Comparison of ENCODE assay signal across 15 mouse cellular contexts in genomic region chr16:55971735-55972615, GRCm38 (mm10). TPM values are rescaled to one million over a fixed set of nuclear protein-coding genes. Genes with fewer than 3 reads are reported as not detected.
DNase-seq lines count a peak whose midpoint lies in the region; ATAC-seq and TF ChIP-seq lines count a peak whose summit lies in the region.
"Had no signal": no experiment of that assay in that cellular context is flagged by ENCODE, and none has a peak within 500 bp of the region (broad histone marks: within the 10 kb centered on the region; RNA-seq: fewer than 3 reads in every experiment).

No protein-coding gene starts in this region.

- peaks cover 21% of the 10 kb centered on the region for H3K36me3 ChIP-seq in kidney, postnatal 0 days (ENCODE audit: insufficient read depth, low read length)
- peaks cover 35% of the 10 kb centered on the region for H3K36me3 ChIP-seq in liver, embryonic 16.5 days (ENCODE audit: control insufficient read depth, insufficient read depth)

- H3K4me3 ChIP-seq in kidney, postnatal 0 days (replicated peaks; ENCODE audit: low read depth, low read length), result no peak overlapping the region
- H3K4me3 ChIP-seq in liver, embryonic 16.5 days (ENCODE audit: low read depth, low read length), result no peak overlapping the region

- H3K27me3 ChIP-seq in kidney, postnatal 0 days (ENCODE audit: insufficient read depth, low read length), result no peaks in the 10 kb centered on the region
- no peaks in the 10 kb centered on the region for H3K27me3 ChIP-seq in liver, embryonic 16.5 days (ENCODE audit: control insufficient read depth, insufficient read depth, low read depth, low read length)
- H3K27me3 ChIP-seq: heart, embryonic 15.5 days had no signal

- H3K27ac ChIP-seq in kidney, postnatal 0 days, result no peak overlapping the region
- H3K27ac ChIP-seq in liver, embryonic 16.5 days (ENCODE audit: low read length), result peak overlapping the region; percentile 12; the same call in 1 of the 2 replicates

- H3K4me2 ChIP-seq in kidney, postnatal 0 days (ENCODE audit: low read length), result no peak overlapping the region
- no peak overlapping the region for H3K4me2 ChIP-seq in liver, embryonic 16.5 days (ENCODE audit: low read depth, low read length)

- H3K9ac ChIP-seq in kidney, postnatal 0 days (ENCODE audit: low read depth, low read length), result no peak overlapping the region
- no peak overlapping the region for H3K9ac ChIP-seq in liver, embryonic 16.5 days (ENCODE audit: low read depth, low read length)

- 0 out of 2 replicates have a peak, but pooled peaks cover 2% of the 10 kb centered on the region for H3K4me1 ChIP-seq in kidney, postnatal 0 days (replicated peaks; ENCODE audit: insufficient read depth, low read length)
- H3K4me1 ChIP-seq in liver, embryonic 16.5 days (ENCODE audit: control insufficient read depth, low read depth, low read length), result peaks cover 32% of the 10 kb centered on the region

- TF ChIP-seq CTCF in kidney, postnatal 0 days (IDR thresholded peaks at IDR 0.05; ENCODE audit: low read depth), result 0 out of 2 replicates have a peak, but pooled peaks have one; percentile 24

- no peaks in the 10 kb centered on the region for H3K9me3 ChIP-seq in kidney, postnatal 0 days (replicated peaks; ENCODE audit: low read length)
- H3K9me3 ChIP-seq in liver, embryonic 16.5 days (replicated peaks; ENCODE audit: control insufficient read depth, low read length), result no peaks in the 10 kb centered on the region
- H3K9me3 ChIP-seq: heart, embryonic 15.5 days; limb, embryonic 10.5 days had no signal

- no peak for ATAC-seq in kidney, postnatal 0 days (replicated peaks; ENCODE audit: low FRiP score, low read depth)
- no peak for ATAC-seq in liver, embryonic 16.5 days (ENCODE audit: low read depth)
- no peak for ATAC-seq in CD4-positive, CD25-positive, alpha-beta regulatory T cell, adult 4 months
- ATAC-seq: intestine, embryonic 16.5 days; lung, postnatal 0 days had no signal

- no peak for DNase-seq in kidney, postnatal 0 days (ENCODE audit: low spot score)
- no peak for DNase-seq in kidney, adult 9 months
- DNase-seq in A20 (ENCODE audit: low read depth, low spot score), result peak; percentile 48
- peak; percentile 73 for DNase-seq in adipocyte (ENCODE audit: low spot score)
- DNase-seq in gastrocnemius, postnatal 4 days (ENCODE audit: low spot score in 2 of 2), result no peak
- no peak for DNase-seq in spleen, postnatal 14 days (ENCODE audit: low spot score in 2 of 2)
- DNase-seq: cerebellum, adult 18-20 months; kidney, postnatal 25 days; layer of hippocampus, postnatal 36 days had no signal

- 77% methylated on average over 6 of the region's 6 CpGs for WGBS in kidney, postnatal 0 days
- WGBS in liver, embryonic 16.5 days (ENCODE audit: insufficient replicate concordance), result 64% methylated on average over 6 of the region's 6 CpGs

RNA-seq across cellular contexts. Expression of gene Zbtb11, which starts 1.7 kb away (rescaled TPM):
- 12.1 TPM in 2 replicates for polyA plus RNA-seq in kidney, postnatal 0 days (2015; fragmentation: Nextera tagmentation; extraction: Ambion mirVana)
- 7.9 and 8.3 TPM in 2 replicates for polyA plus RNA-seq in liver, embryonic 16.5 days (2015; fragmentation: Nextera tagmentation; extraction: Ambion mirVana)
- total RNA-seq in gastrocnemius, postnatal 4 days (2021), result 10 to 100 TPM in 1 of 2 experiments, 1 to 10 TPM in 1; 9.5 to 11.5 TPM
- 10 to 100 TPM; 30.3 to 37.4 TPM for polyA plus RNA-seq in CD4-positive, CD25-positive, alpha-beta regulatory T cell, adult 4 months (2017; shearing (Covaris generic))

RNA-seq across cellular contexts. Expression of gene Rpl24, which starts 5.9 kb away (rescaled TPM):
- polyA plus RNA-seq in kidney, postnatal 0 days (2015; fragmentation: Nextera tagmentation; extraction: Ambion mirVana), result 924 and 1,073 TPM in 2 replicates
- 300 and 356 TPM in 2 replicates for polyA plus RNA-seq in liver, embryonic 16.5 days (2015; fragmentation: Nextera tagmentation; extraction: Ambion mirVana)
- 100 to 1,000 TPM; 945 to 977 TPM for total RNA-seq in gastrocnemius, postnatal 4 days (2021)
- polyA plus RNA-seq in CD4-positive, CD25-positive, alpha-beta regulatory T cell, adult 4 months (2017; shearing (Covaris generic)), result 1,000 to 10,000 TPM; 1,557 to 1,698 TPM

RNA-seq across cellular contexts. Expression of gene Cep97, which starts 37.3 kb away (rescaled TPM):
- polyA plus RNA-seq in kidney, postnatal 0 days (2015; fragmentation: Nextera tagmentation; extraction: Ambion mirVana), result 8.2 and 8.5 TPM in 2 replicates
- 3.5 and 3.7 TPM in 2 replicates for polyA plus RNA-seq in liver, embryonic 16.5 days (2015; fragmentation: Nextera tagmentation; extraction: Ambion mirVana)
- total RNA-seq in gastrocnemius, postnatal 4 days (2021), result 1 to 10 TPM; 5.4 to 7.9 TPM
- 10 to 100 TPM; 24.5 to 30.9 TPM for polyA plus RNA-seq in CD4-positive, CD25-positive, alpha-beta regulatory T cell, adult 4 months (2017; shearing (Covaris generic))

RNA-seq across cellular contexts. Expression of gene Pcnp, which starts 57.6 kb away (rescaled TPM):
- 201 and 204 TPM in 2 replicates for polyA plus RNA-seq in kidney, postnatal 0 days (2015; fragmentation: Nextera tagmentation; extraction: Ambion mirVana)
- 76.6 and 88.9 TPM in 2 replicates for polyA plus RNA-seq in liver, embryonic 16.5 days (2015; fragmentation: Nextera tagmentation; extraction: Ambion mirVana)
- total RNA-seq in gastrocnemius, postnatal 4 days (2021), result 10 to 100 TPM; 59.0 to 66.2 TPM
- 100 to 1,000 TPM; 279 to 285 TPM for polyA plus RNA-seq in CD4-positive, CD25-positive, alpha-beta regulatory T cell, adult 4 months (2017; shearing (Covaris generic))

Comparison
In these comparisons a context has a peak if more than half of its experiments do, and no peak if none do; other contexts are left out.
1. DNase-seq: peak in A20 (single experiment) and adipocyte (single experiment); none in kidney, postnatal 0 days (single experiment), kidney, adult 9 months (single experiment), gastrocnemius, postnatal 4 days (0 of 2) and spleen, postnatal 14 days (0 of 2).